ENCODE assay signal across 11 mouse cellular contexts in genomic region chr4:45499556-45499955, GRCm38 (mm10). TPM values are rescaled to one million over a fixed set of nuclear protein-coding genes. Genes with fewer than 3 reads are reported as not detected.
A peak's percentile ranks its signal among the peaks of the same experiment; 100 is the strongest.
DNase-seq lines count a peak whose midpoint lies in the region; ATAC-seq and TF ChIP-seq lines count a peak whose summit lies in the region.
"Had no signal": no experiment of that assay in that cellular context is flagged by ENCODE, and none has a peak within 500 bp of the region (broad histone marks: within the 10 kb centered on the region; RNA-seq: fewer than 3 reads in every experiment).

No protein-coding gene starts in this region.

- no peak overlapping the region; the same call in 1 of the 2 replicates for H3K9ac ChIP-seq in hindbrain, embryonic 13.5 days
- H3K9ac ChIP-seq in hindbrain, embryonic 12.5 days = no peak overlapping the region
- no peak overlapping the region for H3K9ac ChIP-seq in midbrain, embryonic 13.5 days (replicated peaks)
- no peak overlapping the region for H3K9ac ChIP-seq in midbrain, embryonic 16.5 days (ENCODE audit: low read depth, low read length)
- H3K9ac ChIP-seq in intestine, postnatal 0 days (ENCODE audit: low read depth, low read length) = no peak overlapping the region
- H3K9ac ChIP-seq: hindbrain, embryonic 14.5 days had no signal

- no peaks in the 10 kb centered on the region for H3K27me3 ChIP-seq in hindbrain, embryonic 13.5 days
- peaks cover 9% of the 10 kb centered on the region for H3K27me3 ChIP-seq in hindbrain, embryonic 12.5 days
- peaks cover 18% of the 10 kb centered on the region for H3K27me3 ChIP-seq in midbrain, embryonic 13.5 days
- H3K27me3 ChIP-seq in midbrain, embryonic 16.5 days (ENCODE audit: control insufficient read depth, insufficient read depth, low read depth, low read length) = no peaks in the 10 kb centered on the region; the same call in 1 of the 2 replicates
- no peaks in the 10 kb centered on the region for H3K27me3 ChIP-seq in intestine, postnatal 0 days (replicated peaks; ENCODE audit: control insufficient read depth, insufficient read depth, low read length)
- no peaks in the 10 kb centered on the region for H3K27me3 ChIP-seq in small intestine, adult 2 months (ENCODE audit: control insufficient read depth, insufficient read depth, low read length)

- WGBS in hindbrain, embryonic 13.5 days = 23% methylated on average over 10 of the region's 10 CpGs
- WGBS in hindbrain, embryonic 12.5 days = 27% methylated on average over 10 of the region's 10 CpGs
- 24% methylated on average over 10 of the region's 10 CpGs for WGBS in midbrain, embryonic 13.5 days
- 31% methylated on average over 10 of the region's 10 CpGs for WGBS in midbrain, embryonic 16.5 days
- WGBS in intestine, postnatal 0 days = 31% methylated on average over 10 of the region's 10 CpGs
- 24% methylated on average over 10 of the region's 10 CpGs for WGBS in small intestine, adult 2 months

- DNase-seq in cerebellum, postnatal 25 days = no peak
- no peak for DNase-seq in thymus, postnatal 4 days
- DNase-seq: adrenal gland, postnatal 25 days; thymus, postnatal 14 days had no signal

- H3K36me3 ChIP-seq in hindbrain, embryonic 13.5 days = no peaks in the 10 kb centered on the region
- H3K36me3 ChIP-seq in hindbrain, embryonic 12.5 days = no peaks in the 10 kb centered on the region
- H3K36me3 ChIP-seq in midbrain, embryonic 13.5 days = no peaks in the 10 kb centered on the region
- no peaks in the 10 kb centered on the region for H3K36me3 ChIP-seq in midbrain, embryonic 16.5 days (ENCODE audit: control insufficient read depth, insufficient read depth, low read length)
- H3K36me3 ChIP-seq in intestine, postnatal 0 days (ENCODE audit: control insufficient read depth, insufficient read depth) = no peaks in the 10 kb centered on the region; the same call in 1 of the 2 replicates
- H3K36me3 ChIP-seq in small intestine, adult 2 months (ENCODE audit: control insufficient read depth, insufficient read depth, low read length) = no peaks in the 10 kb centered on the region

- no peaks in the 10 kb centered on the region for H3K9me3 ChIP-seq in hindbrain, embryonic 13.5 days
- no peaks in the 10 kb centered on the region for H3K9me3 ChIP-seq in hindbrain, embryonic 12.5 days (replicated peaks)
- H3K9me3 ChIP-seq in midbrain, embryonic 13.5 days = no peaks in the 10 kb centered on the region
- H3K9me3 ChIP-seq in midbrain, embryonic 16.5 days (replicated peaks; ENCODE audit: control insufficient read depth, low read length, poor library complexity, severe bottlenecking) = no peaks in the 10 kb centered on the region
- H3K9me3 ChIP-seq in intestine, postnatal 0 days (ENCODE audit: control insufficient read depth) = no peaks in the 10 kb centered on the region

- H3K4me2 ChIP-seq in hindbrain, embryonic 13.5 days = no peak overlapping the region
- H3K4me2 ChIP-seq in hindbrain, embryonic 12.5 days (replicated peaks) = no peak overlapping the region
- no peak overlapping the region for H3K4me2 ChIP-seq in midbrain, embryonic 13.5 days (replicated peaks)
- H3K4me2 ChIP-seq in midbrain, embryonic 16.5 days (ENCODE audit: low read length) = no peak overlapping the region
- peak overlapping the region; percentile 17 for H3K4me2 ChIP-seq in intestine, postnatal 0 days (replicated peaks; ENCODE audit: low read depth)
- H3K4me2 ChIP-seq: hindbrain, embryonic 14.5 days had no signal

- ATAC-seq in hindbrain, embryonic 13.5 days (ENCODE audit: low FRiP score) = no peak
- ATAC-seq in hindbrain, embryonic 12.5 days (ENCODE audit: low FRiP score) = no peak
- no peak for ATAC-seq in midbrain, embryonic 13.5 days
- no peak for ATAC-seq in midbrain, embryonic 16.5 days
- no peak for ATAC-seq in intestine, postnatal 0 days

- no peak for TF ChIP-seq CTCF in intestine, postnatal 0 days (IDR thresholded peaks at IDR 0.05; ENCODE audit: low read depth)
- TF ChIP-seq CTCF in small intestine, adult 2 months (IDR thresholded peaks at IDR 0.05; ENCODE audit: extremely low read depth, insufficient read length, insufficient replicate concordance, low read depth, low read length) = no peak

- H3K27ac ChIP-seq in hindbrain, embryonic 13.5 days = peak overlapping the region; percentile 35; the same call in 1 of the 2 replicates
- no peak overlapping the region for H3K27ac ChIP-seq in hindbrain, embryonic 12.5 days
- H3K27ac ChIP-seq in midbrain, embryonic 13.5 days = peak overlapping the region; percentile 5; the same call in 1 of the 2 replicates
- no peak overlapping the region for H3K27ac ChIP-seq in midbrain, embryonic 16.5 days (ENCODE audit: low read length)
- H3K27ac ChIP-seq in intestine, postnatal 0 days (ENCODE audit: low read depth, low read length) = peak overlapping the region; percentile 70
- peak overlapping the region; percentile 80 for H3K27ac ChIP-seq in small intestine, adult 2 months (ENCODE audit: insufficient read depth, low read depth, low read length)
- H3K27ac ChIP-seq: hindbrain, embryonic 14.5 days had no signal

- H3K4me1 ChIP-seq in hindbrain, embryonic 13.5 days (replicated peaks) = peaks cover 66% of the 10 kb centered on the region
- H3K4me1 ChIP-seq in hindbrain, embryonic 12.5 days = peaks cover 60% of the 10 kb centered on the region
- peaks cover 37% of the 10 kb centered on the region for H3K4me1 ChIP-seq in midbrain, embryonic 13.5 days (replicated peaks)
- peaks cover 18% of the 10 kb centered on the region for H3K4me1 ChIP-seq in midbrain, embryonic 16.5 days (ENCODE audit: control insufficient read depth, insufficient read depth, low read length)
- H3K4me1 ChIP-seq in intestine, postnatal 0 days (replicated peaks; ENCODE audit: control insufficient read depth, insufficient read depth, low read length) = peaks cover 38% of the 10 kb centered on the region
- H3K4me1 ChIP-seq in small intestine, adult 2 months (ENCODE audit: control insufficient read depth, insufficient read depth, insufficient read length, low read length) = peaks cover 60% of the 10 kb centered on the region

- TF ChIP-seq POLR2A in small intestine, adult 2 months (IDR thresholded peaks at IDR 0.05; ENCODE audit: low read depth, low read length) = no peak

- H3K4me3 ChIP-seq in hindbrain, embryonic 13.5 days = no peak overlapping the region
- no peak overlapping the region for H3K4me3 ChIP-seq in hindbrain, embryonic 12.5 days
- H3K4me3 ChIP-seq in midbrain, embryonic 13.5 days (replicated peaks) = no peak overlapping the region
- H3K4me3 ChIP-seq in midbrain, embryonic 16.5 days (ENCODE audit: low read depth, low read length) = no peak overlapping the region
- no peak overlapping the region for H3K4me3 ChIP-seq in intestine, postnatal 0 days (ENCODE audit: low read depth, low read length)
- H3K4me3 ChIP-seq in small intestine, adult 2 months (ENCODE audit: low read depth, low read length) = peak overlapping the region; percentile 15; the same call in 1 of the 2 replicates

RNA-seq across cellular contexts. Expression of gene Shb, which starts 32.7 kb away (rescaled TPM):
- 3.8 and 5.7 TPM in 2 replicates for polyA plus RNA-seq in hindbrain, embryonic 13.5 days (2015; fragmentation: Nextera tagmentation; extraction: Ambion mirVana)
- polyA plus RNA-seq in hindbrain, embryonic 12.5 days (2016; fragmentation: Nextera tagmentation; extraction: Ambion mirVana) = 10.0 and 10.1 TPM in 2 replicates
- 2.7 and 3.6 TPM in 2 replicates for polyA plus RNA-seq in midbrain, embryonic 13.5 days (2015; fragmentation: Nextera tagmentation; extraction: Ambion mirVana)
- polyA plus RNA-seq in midbrain, embryonic 16.5 days (2015; fragmentation: Nextera tagmentation; extraction: Ambion mirVana) = 3.5 and 4.2 TPM in 2 replicates
- polyA plus RNA-seq in intestine, postnatal 0 days (2015; fragmentation: Nextera tagmentation; extraction: Ambion mirVana) = 7.2 and 7.5 TPM in 2 replicates
- polyA plus RNA-seq in small intestine, adult 2 months (2012; rRNA removed) = 33.0 and 71.5 TPM in 2 replicates

Comparison
In these comparisons a context has a peak if more than half of its experiments do, and no peak if none do; other contexts are left out.
1. H3K27ac ChIP-seq: peak in hindbrain, embryonic 13.5 days (single experiment), midbrain, embryonic 13.5 days (single experiment), intestine, postnatal 0 days (single experiment) and small intestine, adult 2 months (single experiment); none in hindbrain, embryonic 12.5 days (single experiment) and midbrain, embryonic 16.5 days (single experiment).